Mouse (Mus musculus): Measurements from ENCODE around the gene H2-DMb2. TPM values are rescaled to one million over a fixed set of nuclear protein-coding genes. Genes with fewer than 3 reads are reported as not detected.
A peak's percentile ranks its signal among the peaks of the same experiment; 100 is the strongest.

The H2-DMb2 gene
- total RNA-seq, 2 experiments from 2014 or later, result 8.9 to 12.4 TPM

DNA sequence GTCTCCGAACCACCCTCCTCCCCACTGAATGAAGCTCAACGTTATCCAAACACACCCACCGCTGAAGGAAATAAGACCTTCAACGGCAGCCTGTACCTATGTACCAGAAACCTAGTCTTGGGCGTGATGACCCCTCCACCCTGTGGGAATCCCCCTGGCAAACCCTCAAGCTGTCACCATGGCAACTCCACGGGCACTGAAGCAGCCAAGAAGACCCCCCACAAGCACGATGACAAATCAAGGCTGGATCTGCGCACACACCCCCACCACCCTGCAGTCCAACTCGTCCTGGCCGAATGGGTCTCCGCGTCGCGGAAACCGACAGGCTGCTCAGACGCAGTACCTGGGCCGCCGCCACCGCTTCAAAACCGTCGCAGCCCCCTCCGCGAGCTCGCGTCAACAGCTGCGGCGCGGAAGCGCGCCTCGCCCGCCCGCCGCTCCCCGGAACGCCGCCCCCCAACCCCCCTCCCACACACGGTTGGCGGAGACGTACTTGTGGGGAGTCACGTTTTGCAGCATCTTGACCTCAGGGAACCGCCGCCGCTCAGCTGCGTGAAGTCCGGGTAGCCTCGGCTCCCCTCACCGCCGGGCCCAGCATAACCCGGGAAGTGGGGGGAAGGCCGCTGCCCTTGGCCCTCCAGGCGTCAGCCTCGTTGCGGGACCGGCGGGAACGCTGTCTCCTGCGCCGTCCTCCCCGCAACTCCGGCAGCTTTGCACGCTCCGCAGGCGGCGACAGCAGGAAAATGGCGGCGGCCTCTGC is 24.8 kb upstream of the H2-DMb2 start:
- no peak for ATAC-seq (ENCODE audit: poor library complexity, severe bottlenecking)

DNA sequence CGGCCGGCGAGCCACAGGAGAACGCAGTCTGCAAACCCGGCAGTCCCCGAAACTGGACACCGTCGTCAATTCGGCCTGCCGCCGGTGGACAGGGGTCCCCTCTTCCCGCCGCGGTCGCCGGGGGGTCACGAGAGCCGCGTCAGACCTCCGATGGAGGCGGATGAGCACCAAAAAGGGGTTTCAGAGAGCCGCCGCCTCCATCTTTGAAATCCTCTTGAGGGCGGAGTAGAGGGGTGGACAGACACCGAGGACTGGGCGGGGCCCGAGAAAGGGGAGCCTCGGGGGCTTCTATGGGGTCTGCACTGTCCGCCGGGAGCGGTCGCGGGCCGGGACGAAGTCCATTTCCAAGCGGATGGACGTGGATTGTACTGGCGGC is 24.2 kb upstream of the H2-DMb2 start:
- ATAC-seq (ENCODE audit: poor library complexity, severe bottlenecking), result no peak

DNA sequence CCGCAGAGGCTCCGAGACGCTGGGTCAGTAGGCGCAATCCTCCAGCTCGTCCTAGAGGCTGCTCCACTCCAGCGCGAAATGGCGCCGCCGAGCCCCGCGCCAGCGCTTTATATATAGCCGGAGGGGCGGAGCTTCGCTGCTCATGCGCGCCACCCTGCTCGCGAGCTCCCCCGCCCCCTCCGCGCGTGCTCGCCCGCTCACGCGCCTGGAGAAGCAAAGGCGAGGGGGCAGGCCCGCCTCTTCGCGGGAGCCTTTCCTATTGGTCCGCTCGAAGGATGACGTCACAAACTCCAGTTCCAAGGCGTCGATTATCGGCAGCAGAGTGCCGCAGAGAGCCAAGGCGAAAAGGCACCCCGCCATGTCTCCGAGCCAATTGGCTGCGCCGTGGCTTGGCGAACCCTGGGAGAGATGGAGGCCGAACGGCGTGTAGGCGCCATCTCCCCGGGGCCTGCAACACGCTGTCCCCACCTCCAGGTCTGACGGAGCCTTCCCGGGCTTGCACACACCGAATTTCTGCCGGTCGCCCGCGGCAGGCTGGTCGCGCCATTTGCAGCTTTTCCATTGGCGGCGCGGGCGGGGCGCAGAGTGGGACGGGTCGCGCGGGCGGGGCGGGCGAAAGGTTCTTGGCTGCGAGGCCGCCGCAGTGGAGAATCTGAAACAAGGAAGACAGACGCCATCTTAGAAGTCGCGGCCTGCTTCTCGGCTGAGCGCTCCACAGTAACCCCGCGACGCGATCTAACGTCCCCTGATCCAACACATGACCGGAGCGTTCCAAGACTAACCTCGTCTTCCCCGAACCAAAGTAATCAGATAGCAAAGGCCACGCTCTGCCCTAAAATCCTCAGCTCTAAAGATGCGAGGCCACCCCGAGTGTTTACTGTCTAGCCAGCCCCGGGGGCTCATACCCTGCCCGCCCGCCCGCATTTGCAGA is 23.6 kb upstream of the H2-DMb2 start, which contains the start of gene H2-DMa:
Gene H2-DMa, plus strand, starts transcription at position 293 of the 931 bp plus-strand sequence.
- peak; percentile 58 for ATAC-seq (ENCODE audit: poor library complexity, severe bottlenecking)

DNA sequence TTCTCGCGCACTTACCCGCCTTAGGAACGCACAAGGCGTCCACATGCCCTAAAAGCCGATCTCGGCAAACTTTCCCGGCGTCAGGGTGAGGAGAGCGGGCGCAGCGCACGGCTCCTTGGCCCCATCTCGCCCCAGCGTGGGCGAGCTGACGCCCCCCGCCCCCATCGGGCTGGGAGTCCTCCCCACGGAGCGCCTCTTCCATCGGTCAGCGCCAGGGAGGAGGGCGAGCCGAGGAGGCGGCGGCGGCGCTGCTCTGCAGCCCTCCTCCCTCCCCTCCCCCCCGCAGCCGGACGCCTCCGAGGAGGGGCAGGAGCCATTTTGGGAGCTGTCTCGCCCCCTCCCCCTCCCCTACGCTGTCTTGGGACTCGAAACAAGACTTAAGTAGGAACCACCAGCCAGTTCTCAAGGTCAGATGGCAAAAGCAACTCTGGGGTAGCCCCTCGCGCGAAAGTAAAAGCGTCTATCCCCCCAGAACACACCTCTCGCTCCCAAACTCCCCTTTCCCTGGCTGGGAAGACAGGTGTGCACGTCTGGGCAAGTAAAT is 22.9 kb upstream of the H2-DMb2 start:
- ATAC-seq (ENCODE audit: poor library complexity, severe bottlenecking), result 0 out of 2 replicates have a peak, but pooled peaks have one; percentile 2

DNA sequence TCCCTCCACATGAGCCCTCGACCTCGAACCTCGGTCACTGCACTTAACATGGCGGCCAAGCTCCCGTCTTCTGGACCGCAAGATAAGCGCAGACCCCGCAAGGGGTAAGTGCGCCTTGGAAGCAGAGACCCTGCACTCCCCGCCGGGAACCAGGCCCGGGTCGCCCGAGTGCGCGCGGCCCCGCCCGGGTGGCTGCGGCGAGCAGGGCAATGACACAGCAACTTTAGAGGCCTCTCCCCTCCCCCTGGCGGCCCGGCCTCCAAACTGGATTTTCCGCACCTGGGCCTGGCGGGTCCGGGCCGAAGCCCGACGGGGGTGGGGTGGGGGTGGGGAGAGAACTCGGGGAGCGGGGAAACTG is 22.3 kb upstream of the H2-DMb2 start:
- peak; percentile 23 for ATAC-seq (ENCODE audit: poor library complexity, severe bottlenecking)

DNA sequence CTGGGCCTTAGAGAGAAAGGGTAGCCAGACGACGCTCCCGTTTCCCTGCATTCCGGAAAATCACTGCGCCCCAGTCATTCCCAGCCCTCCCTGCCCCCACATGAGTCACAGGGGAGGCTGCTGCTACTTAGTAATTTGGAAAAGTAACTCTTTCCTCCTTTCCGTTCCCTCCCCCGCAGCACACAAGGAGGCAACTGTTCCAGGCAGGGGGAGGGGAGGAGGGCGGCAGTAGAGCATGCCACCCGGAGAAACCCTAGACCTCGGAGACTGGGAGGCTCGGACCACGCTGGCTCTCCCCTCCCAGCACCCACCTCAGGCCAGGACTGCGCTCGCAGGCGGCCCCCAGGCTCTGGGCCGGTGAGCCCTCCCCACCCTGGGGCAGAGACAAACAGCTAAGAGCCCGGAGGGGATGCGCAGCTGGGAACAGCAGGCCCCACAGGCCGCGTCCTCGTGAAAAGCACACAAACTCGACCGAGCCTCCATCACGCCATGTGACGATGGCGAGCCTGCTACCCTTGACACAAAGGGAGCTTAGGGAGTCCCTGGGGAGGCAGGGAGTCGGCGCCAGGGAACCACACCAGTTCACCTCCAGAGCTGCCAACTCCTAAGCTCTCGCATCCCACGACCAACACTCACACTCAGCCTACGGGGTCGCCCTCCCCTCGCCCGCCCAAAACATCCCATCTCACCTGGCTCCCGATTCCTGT is 21.8 kb upstream of the H2-DMb2 start:
- no peak for ATAC-seq (ENCODE audit: poor library complexity, severe bottlenecking)

DNA sequence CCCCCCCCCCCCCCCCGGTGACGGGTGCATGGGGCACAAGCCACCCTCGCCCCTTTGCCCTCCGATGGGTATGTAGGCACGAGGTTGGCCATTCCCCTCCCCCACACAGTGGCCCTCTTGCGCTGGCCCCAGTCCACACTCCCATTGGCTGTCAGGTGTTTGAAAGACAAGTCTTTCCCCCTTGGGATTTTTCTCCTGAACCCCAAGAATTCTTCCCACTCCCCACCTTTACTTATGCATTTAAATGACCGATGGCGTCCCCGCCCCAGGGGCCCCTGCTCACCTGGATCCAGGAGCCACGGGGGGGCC is 21.3 kb upstream of the H2-DMb2 start:
- no peak for ATAC-seq (ENCODE audit: poor library complexity, severe bottlenecking)

DNA sequence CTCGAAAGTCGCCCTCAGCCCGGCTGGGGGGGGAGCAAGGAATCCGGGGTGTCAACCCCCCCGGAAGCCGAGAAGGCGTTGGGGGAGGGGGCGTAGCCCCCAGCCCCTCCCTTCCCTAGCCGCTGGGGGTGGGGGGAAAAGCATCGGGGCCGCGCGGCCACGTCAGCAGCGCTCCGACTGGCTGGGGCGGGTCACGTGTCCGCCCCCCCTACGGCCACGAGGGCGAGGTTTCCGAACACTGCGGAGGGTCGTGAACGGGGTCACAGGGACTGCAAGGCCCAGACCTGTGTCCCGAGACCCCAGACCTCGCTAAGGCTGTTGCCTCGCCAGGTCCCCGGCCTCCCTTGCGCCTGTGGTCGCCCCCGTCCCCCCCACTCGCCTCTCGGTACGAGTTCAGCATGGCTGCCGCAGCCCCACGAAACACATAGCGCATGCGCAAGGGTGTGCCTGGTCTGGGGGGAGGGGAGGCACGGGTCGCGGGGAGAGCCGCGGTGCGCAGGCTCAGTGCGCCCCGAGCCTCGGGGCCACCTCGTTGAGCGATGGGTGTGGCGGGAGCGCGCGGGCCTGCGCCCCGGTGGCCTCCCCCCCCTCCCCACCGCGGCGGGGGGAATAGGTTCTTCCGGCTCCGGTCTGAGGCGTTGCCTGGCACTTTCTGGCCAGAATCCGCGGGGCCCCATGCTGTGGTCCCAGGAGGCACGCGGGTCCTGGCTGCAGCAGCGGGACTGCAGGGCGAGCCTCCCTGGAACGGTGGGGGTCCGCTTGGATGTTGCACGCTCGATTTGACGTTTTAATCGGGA is 20.7 kb upstream of the H2-DMb2 start, which contains the start of gene Brd2:
Gene Brd2, minus strand, starts transcription at position 447 of the 797 bp plus-strand sequence.
- peak; percentile 31 for ATAC-seq (ENCODE audit: poor library complexity, severe bottlenecking)

DNA sequence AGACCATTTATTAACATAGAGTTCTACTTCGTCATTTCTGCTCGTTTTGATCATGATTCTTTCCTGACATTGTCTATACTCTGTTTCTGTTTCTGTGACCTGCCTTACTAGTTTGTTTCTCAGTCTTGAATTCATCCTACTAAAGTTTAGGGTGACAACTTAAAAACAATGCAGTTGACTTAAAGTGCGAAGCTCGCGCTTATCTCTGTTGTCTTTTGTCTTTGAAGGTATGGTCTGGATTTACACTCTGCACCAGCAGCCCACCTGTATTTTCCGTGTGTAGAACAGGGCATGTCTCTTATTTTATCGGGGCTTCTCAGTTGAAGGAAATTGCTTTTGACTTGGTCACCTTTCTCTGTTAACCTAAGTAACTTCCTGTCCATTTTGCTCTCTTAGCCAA is 20.0 kb upstream of the H2-DMb2 start:
- ATAC-seq (ENCODE audit: poor library complexity, severe bottlenecking), result no peak

DNA sequence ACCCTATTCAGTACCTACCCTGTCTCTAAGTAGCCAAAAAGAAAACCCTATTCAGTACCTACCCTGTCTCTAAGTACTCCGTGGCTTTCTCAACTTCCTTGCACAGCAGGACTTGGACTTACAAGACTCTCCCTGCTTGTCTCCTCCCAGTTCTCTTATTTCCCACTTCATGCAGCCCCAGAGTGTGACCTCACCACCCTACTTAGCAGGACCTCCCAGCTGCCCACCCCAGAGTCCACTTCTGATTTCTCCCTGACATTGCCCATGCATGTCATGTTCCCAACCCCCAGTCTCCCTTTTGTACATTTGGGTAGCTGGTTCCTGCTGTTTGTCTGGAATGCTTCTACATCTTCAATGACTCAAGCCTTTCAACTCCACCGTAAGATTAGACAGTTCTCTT is 19.6 kb upstream of the H2-DMb2 start:
- ATAC-seq (ENCODE audit: poor library complexity, severe bottlenecking), result no peak

DNA sequence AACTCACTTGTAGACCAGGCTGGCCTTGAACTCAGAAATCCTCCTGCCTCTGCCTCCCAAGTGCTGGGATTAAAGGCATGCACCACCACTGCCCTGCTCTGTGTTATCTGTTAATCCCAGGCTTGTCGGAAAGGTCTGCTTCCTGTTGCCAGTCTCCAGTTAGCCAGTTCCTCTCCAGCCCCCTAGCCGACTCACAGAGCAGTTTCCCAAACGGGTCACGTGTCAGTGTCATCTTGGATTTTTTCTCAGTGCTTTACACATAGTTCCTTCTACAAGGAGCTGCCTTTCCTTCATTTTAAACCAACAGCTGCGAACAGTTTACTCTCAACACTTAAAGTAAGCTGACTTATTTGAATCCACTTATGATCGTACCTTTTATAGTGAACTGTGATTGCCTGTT is 18.5 kb upstream of the H2-DMb2 start:
- no peak for ATAC-seq (ENCODE audit: poor library complexity, severe bottlenecking)

DNA sequence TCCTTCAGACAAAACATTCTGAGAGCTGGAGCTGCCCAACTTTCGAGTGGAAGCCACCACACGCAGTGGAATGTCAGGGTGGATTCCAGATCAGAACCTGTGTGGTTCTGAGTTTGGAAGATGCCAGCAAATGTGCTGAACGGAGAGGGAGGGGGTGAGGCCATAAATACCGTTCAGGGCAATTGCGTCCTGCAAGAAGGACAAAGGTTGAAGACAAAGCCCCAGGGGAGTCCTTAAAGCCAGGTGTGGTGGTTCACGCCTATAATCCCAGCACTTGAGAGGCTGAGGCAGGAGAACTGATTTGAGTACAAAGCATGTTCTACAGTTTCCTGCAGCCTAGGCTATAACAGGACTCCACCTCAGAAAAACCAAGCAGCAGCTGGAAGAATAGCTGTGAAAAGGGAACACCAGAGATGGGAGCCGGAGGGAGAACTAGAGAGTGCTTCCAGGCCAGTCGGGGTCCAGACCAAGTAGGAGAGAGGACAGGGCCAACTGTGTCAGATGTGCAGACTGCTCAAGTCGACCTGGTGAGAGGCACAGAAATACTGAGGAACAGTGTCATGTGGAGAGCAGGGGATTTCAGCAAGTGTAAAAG is 16.2 kb upstream of the H2-DMb2 start:
- no peak for ATAC-seq (ENCODE audit: poor library complexity, severe bottlenecking)

DNA sequence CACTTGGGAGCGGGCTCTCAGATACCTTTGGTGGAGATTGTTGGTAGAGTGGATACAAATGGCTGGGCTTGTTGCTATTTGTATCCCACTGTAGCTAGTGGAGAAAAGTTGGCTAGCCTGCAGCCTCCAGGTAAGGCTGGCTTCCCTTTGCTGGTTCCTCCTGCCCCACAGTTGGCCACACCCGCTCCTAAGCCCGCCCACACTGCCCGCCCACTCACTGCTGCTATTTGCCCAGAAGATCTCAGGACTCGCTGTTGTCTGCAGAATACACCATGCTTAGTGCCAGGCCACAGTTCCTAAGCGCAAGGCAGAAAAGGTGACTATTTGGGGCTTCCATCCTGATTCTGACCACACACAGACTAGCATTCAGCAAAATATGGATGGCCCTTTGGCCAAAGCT is 15.6 kb upstream of the H2-DMb2 start:
- ATAC-seq (ENCODE audit: poor library complexity, severe bottlenecking), result peak; percentile 78

DNA sequence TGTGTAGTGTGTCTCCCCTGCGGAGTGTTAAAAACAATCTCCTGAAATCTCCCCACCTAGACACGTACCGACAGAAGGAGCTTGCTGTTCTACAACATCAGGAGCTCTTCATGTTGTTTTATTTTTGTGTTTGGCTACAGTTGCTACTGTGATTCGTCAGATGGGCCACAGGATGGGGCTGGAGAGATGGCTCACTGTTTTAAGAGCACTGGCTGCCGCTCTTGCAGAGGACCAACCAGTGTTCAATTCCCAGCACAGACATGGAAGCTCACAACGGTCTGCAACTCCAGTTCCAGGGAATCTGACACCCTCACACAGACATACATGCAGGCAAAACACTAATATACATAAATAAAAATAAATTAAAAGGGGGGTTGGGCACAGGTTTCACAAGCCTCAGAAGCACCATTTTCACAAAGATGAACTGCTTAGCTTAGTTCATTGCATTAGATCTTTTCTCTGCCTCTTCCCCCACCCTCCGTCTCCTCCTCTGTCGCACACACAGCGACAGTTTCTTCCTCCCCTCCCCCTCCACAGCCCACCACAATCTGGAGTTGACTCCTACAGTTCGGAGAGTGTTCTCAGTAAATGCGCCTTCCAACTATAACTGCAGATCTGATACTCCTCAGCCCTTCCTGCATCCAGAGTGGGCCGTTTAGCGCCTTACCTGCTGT is 14.7 kb upstream of the H2-DMb2 start:
- no peak for ATAC-seq (ENCODE audit: poor library complexity, severe bottlenecking)

DNA sequence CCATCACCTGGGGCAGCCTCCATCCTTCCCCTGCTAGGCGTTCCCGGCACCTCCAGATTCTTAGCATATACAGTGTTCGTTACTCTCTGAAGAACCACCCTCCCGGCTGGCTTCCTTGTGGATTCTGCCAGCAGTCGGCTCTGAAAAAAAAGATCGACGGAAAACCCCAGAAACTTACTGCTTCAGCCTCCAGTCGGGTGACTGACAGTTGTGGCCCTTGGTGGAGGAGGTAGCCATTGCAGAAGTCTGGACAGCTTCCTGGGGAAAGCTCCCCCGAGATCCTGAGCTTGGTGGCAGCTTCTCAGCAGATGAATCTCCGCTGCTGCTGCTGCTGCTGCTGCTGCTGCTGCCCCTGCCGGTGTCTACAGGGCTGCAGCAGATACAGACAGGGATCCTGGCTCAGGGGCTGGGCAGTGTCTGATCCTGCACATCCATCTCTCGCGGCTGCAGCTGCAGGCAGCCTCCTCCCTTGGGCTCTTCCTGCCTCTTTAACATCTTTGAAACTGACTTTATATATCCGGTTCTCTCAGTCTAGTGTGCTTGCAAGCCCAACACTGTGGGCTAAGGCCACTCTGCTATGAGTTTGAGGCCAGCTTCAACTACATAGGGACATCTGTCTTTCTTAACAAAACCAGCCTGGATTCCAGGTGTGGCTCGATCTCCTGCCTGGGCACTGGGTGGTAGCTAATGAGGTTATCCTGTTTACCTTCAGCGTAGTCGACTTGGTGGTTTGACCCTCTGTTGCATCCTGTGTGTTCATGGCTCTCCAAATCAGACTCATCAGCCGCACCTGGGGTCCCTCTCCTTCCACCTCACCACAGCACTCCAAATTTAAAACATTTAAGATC is 13.9 kb upstream of the H2-DMb2 start:
- ATAC-seq (ENCODE audit: poor library complexity, severe bottlenecking), result no peak

DNA sequence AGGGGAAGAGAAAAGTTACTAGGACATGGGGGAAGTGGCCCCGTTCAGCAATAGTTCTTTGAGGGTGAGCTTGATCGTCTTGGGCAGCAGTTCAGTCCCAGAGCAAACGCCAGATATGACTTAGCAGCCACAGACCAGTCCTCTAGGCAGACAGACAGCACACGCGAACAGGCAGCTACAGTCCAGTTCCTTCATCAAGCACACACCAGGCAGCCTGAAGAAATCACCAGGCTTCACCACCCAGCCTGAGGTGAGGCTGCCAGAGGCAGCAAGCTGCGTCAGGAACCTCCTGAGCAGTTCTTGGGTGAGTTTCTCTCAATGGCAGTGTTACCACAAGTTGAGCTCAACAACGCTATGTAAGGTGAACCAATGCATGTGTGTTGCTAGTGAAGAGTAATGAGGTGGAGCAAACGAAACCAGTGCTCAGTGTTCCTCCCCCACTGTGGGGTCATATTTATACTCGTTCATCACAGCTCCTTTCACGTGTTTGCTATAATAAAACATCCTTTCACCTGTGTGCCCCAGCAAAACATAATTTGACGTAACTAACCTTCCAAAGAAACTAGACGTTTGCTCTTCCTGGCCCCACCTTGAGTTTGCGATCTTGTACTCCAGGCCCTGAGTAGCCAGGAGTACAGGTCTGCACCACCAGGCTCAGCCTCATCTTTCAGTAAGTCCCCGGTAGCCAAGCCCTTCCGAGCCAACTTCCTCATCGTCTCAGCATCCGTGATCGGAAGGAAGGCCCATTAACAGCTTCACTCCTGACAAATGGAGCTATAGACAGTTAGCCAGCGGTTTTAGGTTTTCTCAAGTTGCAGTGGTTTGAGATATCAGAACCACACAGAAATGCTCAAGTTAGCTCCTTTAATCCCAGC is 12.8 kb upstream of the H2-DMb2 start:
- ATAC-seq (ENCODE audit: poor library complexity, severe bottlenecking), result no peak

DNA sequence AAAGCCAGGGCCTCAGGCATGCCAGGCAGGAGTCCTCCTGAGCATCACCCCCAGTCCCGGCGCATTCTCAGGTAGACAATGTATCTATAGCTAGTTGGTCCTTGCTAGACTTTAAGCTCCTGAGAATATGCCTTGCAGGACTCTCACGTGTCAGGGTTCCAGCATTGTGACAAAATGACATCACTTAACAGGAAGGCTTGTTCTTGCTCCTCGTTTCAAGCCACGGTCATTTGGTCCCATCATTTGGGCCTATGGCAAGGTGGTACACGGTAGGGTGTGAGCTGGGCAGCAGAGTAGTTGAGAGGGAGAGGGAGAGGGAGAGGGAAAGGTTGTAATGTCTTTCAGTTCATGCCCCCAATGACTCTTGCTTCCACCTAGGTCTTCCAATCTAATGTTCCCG is 11.2 kb upstream of the H2-DMb2 start:
- ATAC-seq (ENCODE audit: poor library complexity, severe bottlenecking), result no peak

DNA sequence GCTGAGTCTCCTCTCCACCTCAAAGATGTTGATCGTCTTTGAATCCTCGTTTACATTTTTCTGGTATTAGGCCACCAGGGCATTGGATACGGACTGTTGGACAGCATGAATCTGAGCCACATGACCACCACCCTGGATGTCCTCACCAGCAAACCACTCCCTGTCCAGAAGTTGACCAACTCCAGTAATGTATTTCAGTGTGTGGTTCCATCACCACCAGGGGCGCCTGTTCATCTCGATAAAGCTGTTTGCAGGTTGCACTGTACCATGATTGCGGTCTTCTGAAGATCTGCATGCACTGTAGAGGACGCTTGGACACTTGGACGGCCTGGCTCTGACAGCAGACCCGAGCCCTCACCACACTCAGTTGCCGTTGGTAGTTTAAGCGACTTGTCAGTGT is 9.8 kb upstream of the H2-DMb2 start:
- ATAC-seq (ENCODE audit: poor library complexity, severe bottlenecking), result no peak

Data from megakaryocyte, adult 5-6 weeks (primary cell).